Mouse (Mus musculus): ENCODE measurements at regions not wholly inside any gene's neighbourhood (a gene's known extent, or its start where the extent isn't known, plus 50 kb on each side); places are given as distances from the start of the nearest gene placed in this dataset.

DNA sequence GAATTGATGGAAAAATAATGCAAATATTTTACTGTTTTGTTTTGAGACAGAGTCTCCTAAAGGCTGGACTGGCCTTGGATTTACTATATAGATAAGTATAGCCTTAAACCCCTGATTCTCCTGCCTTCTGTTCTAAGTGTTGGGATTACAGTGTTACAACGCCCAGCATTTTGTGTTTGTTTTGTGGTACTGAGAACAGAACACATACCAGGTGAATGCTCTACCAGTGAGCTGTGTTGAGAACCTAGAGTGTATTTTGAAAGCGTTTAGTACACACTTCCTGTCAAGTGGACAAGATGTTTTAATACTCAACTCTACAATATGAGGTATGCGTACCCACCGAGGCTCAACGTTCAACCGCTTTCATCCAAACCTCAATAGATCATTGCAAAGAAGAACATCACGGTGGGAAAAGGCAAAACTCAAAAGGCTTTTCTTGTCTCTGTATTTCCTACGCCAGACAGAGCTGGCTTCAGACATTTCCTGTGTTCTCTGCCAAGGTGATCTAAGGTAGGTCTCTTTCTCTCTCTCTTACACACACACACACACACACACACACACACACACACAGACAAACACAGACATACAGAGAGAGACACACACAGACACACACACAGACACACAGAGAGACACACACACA lies 104.3 kb upstream of the Cpm start:
- WGBS: 87% methylated on average over 8 of the region's 8 CpGs
- H3K4me1 ChIP-seq (ENCODE audit: control insufficient read depth, insufficient read depth, low read length): no peaks in the 10 kb centered on the region
- no peaks in the 10 kb centered on the region for H3K36me3 ChIP-seq (ENCODE audit: control insufficient read depth, insufficient read depth, low read length)
- H3K4me3 ChIP-seq (ENCODE audit: low read depth, low read length): no peak overlapping the region
- no peaks in the 10 kb centered on the region for H3K9me3 ChIP-seq (ENCODE audit: control insufficient read depth, low read length)
- H3K27me3 ChIP-seq (ENCODE audit: control insufficient read depth, insufficient read depth, low read length): no peaks in the 10 kb centered on the region
- H3K27ac ChIP-seq (ENCODE audit: low read depth, low read length): no peak overlapping the region
- no peak for ATAC-seq (ENCODE audit: low read depth)
- no peak overlapping the region for H3K4me2 ChIP-seq (ENCODE audit: low read depth, low read length)
- no peak overlapping the region for H3K9ac ChIP-seq (replicated peaks; ENCODE audit: low read depth, low read length)

DNA sequence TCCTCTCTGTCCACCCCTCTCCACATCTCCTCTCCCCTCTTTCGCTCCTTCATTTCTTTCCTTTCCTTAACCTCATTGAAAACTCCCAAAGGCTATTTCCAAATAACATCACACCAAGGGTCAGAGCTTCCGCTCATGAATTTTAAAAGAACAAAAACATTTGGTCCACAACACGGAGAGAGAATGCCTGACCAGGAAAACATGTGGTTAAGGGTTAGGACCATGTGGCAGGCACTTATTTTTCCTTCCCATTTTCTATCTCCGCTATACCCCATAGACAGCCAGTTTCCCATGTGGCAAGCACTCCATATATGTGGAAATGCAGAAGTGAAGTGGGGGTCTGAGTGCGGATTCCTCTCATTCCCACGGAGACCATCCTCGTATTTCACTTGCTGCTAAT lies 105.2 kb upstream of the Cpm start:
- Histone ChIP-seq H3K9ac (replicated peaks; ENCODE audit: low read depth, low read length) (no peak overlapping the region), H3K4me1 (ENCODE audit: control insufficient read depth, insufficient read depth, low read length) (no peaks in the 10 kb centered on the region), H3K27ac (ENCODE audit: low read depth, low read length) (no peak overlapping the region), H3K4me2 (ENCODE audit: low read depth, low read length) (no peak overlapping the region), H3K27me3 (ENCODE audit: control insufficient read depth, insufficient read depth, low read length) (no peaks in the 10 kb centered on the region), H3K9me3 (ENCODE audit: control insufficient read depth, low read length) (no peaks in the 10 kb centered on the region), H3K4me3 (ENCODE audit: low read depth, low read length) (no peak overlapping the region), H3K36me3 (ENCODE audit: control insufficient read depth, insufficient read depth, low read length) (no peaks in the 10 kb centered on the region)
- ATAC-seq (ENCODE audit: low read depth): no peak
- 85% methylated on average over 7 of the region's 7 CpGs for WGBS

DNA sequence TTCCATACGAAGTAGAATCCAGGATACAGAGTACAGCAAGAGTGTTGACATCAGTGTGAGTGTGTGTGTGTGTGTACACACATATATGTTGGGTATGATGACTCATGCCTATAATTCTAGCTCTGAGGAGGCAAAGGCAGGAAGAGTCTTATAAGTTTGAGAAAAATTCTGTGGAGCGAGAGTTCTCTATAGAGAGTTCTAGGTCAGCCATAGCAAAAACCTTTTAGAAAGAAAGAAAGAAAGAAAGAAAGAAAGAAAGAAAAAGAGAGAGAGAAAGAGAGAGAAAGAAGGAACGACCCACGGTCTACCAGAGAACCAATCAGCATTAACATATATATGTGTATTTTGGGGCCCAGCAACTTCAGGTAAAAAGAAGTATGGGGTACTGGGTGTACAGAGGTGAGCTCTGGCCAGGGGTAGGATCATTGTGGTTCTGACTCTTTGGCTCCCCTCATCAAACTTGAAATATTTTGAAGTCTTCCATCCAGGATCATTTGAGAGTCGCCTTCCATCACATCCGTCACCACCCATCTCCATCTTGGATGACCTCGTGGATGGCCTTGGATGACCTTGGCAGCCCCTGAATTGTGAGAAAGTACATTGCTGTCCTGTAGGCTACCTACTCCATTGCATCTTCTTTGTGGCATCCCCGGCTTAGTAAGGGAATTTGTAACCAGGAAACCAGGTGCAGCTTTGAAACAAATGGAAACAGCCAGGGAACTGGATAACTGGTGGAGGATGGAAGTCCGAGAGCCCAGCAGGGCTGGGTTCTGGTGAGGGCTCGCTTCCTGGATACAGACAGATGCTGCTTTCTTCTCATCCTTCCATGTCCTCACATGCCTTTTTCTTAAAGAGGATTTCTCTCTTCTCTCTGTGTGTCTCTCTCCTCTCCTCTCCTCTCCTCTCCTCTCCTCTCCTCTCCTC lies 106.1 kb upstream of the Cpm start:
- 89% methylated on average over 10 of the region's 10 CpGs for WGBS
- Histone ChIP-seq H3K27me3 (ENCODE audit: control insufficient read depth, insufficient read depth, low read length) (no peaks in the 10 kb centered on the region), H3K9ac (replicated peaks; ENCODE audit: low read depth, low read length) (no peak overlapping the region), H3K36me3 (ENCODE audit: control insufficient read depth, insufficient read depth, low read length) (no peaks in the 10 kb centered on the region), H3K9me3 (ENCODE audit: control insufficient read depth, low read length) (no peaks in the 10 kb centered on the region), H3K27ac (ENCODE audit: low read depth, low read length) (no peak overlapping the region), H3K4me2 (ENCODE audit: low read depth, low read length) (no peak overlapping the region), H3K4me1 (ENCODE audit: control insufficient read depth, insufficient read depth, low read length) (no peaks in the 10 kb centered on the region), H3K4me3 (ENCODE audit: low read depth, low read length) (no peak overlapping the region)
- no peak for ATAC-seq (ENCODE audit: low read depth)

DNA sequence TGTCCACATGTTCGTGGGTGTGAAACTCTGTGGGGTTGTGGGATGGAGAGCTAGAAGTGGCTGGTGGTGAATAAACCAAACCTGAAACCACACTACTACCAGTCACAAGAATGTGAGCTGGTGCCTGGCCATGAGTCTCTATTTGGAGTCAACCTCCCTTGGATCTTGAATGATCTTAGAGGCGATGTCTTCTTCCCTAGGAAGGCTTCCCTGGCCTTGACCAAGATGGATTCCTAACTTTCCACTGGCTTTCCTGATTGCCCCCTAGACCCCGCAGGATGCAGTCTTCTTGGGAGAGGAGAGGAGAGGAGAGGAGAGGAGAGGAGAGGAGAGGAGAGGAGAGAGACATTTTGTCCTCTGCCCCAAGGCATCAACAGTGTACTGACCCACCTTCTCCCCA lies 106.9 kb upstream of the Cpm start:
- no peak overlapping the region for H3K9ac ChIP-seq (replicated peaks; ENCODE audit: low read depth, low read length)
- 87% methylated on average over 3 of the region's 3 CpGs for WGBS
- H3K4me1 ChIP-seq (ENCODE audit: control insufficient read depth, insufficient read depth, low read length): no peaks in the 10 kb centered on the region
- H3K9me3 ChIP-seq (ENCODE audit: control insufficient read depth, low read length): no peaks in the 10 kb centered on the region
- H3K27me3 ChIP-seq (ENCODE audit: control insufficient read depth, insufficient read depth, low read length): no peaks in the 10 kb centered on the region
- no peaks in the 10 kb centered on the region for H3K36me3 ChIP-seq (ENCODE audit: control insufficient read depth, insufficient read depth, low read length)
- no peak overlapping the region for H3K27ac ChIP-seq (ENCODE audit: low read depth, low read length)
- no peak for ATAC-seq (ENCODE audit: low read depth)
- no peak overlapping the region for H3K4me2 ChIP-seq (ENCODE audit: low read depth, low read length)
- H3K4me3 ChIP-seq (ENCODE audit: low read depth, low read length): no peak overlapping the region

DNA sequence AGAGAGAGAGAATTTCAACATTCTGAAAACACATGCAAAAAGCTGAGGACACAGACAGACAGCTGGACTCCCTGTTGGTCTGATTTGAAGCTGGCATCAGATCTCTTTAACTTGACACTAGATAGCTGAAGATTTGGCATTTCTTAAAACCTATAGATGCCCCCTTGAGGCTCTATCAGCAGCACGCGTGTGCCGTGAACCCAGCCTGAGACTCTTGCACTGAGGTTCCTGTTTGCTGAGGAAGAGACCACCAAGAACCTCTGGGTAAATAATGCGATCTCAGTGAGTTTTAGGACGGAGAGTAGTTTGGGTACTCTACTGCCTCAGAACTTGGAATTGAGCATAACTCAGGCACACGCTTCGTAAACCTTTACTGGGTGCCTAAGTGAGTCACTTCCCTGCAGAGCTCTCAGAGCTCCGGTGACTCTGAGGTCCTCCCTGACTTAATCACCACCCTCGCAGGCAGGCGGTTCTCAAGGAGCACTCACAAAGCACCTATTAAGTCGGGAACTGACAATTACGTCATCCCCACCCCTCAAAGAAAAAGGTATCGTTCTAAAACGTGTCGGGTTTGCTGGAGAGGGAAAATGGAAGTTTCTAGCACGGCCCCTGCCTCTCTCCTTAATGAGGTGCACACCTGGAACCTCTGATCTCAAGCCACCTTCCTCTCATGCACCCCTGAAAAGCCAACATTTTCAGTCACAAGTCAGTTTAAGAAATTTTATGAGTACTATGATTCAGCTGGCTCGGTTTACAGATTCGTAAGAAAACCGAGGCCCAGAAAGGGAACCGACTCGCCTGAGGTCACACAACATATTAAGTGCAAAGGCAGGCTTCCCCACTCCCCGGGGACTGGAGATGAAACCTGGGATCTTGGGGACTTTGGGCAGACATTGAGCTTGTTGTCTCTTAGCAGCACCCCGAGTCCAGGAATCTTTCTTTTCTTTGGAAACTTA lies 107.7 kb upstream of the Cpm start:
- Histone ChIP-seq H3K36me3 (ENCODE audit: control insufficient read depth, insufficient read depth, low read length) (no peaks in the 10 kb centered on the region), H3K9me3 (ENCODE audit: control insufficient read depth, low read length) (no peaks in the 10 kb centered on the region), H3K4me2 (ENCODE audit: low read depth, low read length) (no peak overlapping the region), H3K27me3 (ENCODE audit: control insufficient read depth, insufficient read depth, low read length) (no peaks in the 10 kb centered on the region), H3K9ac (replicated peaks; ENCODE audit: low read depth, low read length) (no peak overlapping the region), H3K27ac (ENCODE audit: low read depth, low read length) (no peak overlapping the region), H3K4me1 (ENCODE audit: control insufficient read depth, insufficient read depth, low read length) (no peaks in the 10 kb centered on the region), H3K4me3 (ENCODE audit: low read depth, low read length) (no peak overlapping the region)
- WGBS: 65% methylated on average over 23 of the region's 23 CpGs
- no peak for ATAC-seq (ENCODE audit: low read depth)

DNA sequence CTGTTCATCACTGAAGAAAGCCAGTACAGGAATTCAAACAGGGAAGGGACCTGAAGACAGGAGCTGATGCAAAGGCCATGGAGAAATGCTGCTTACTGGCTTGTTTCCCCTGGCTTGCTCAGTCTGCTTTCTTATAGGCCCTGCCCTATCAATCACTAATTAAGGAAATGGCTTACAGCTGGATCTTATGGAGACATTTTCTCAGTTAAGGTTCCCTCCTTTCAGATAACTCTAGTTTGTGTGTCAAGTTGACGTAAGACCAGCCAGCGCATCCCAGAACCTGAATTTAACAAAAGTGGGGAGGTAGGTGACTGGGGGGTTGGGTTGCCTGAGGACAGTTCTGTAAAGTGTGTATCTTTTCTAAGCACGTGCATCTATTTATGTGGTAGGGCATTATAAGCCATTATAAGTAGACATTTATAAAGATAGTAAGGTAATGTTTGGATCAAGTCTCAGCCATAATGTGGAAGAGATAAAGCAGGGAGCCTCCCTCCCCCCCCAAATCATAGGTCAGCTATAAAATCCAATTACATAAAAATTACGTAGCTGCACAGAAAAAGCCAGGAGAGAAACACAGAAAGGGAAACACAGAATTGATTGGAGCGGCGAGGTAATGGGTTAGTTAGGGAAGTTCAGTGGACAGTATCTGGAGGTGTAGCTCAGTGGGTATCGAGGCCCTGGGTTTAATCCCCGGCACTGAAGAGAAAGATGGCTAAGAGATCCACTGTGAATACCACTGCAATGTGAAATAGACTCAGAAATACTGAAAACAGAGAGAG lies 108.6 kb upstream of the Cpm start:
- 92% methylated on average over 8 of the region's 8 CpGs for WGBS
- Histone ChIP-seq H3K4me2 (ENCODE audit: low read depth, low read length) (no peak overlapping the region), H3K4me1 (ENCODE audit: control insufficient read depth, insufficient read depth, low read length) (no peaks in the 10 kb centered on the region), H3K9ac (replicated peaks; ENCODE audit: low read depth, low read length) (no peak overlapping the region), H3K36me3 (ENCODE audit: control insufficient read depth, insufficient read depth, low read length) (no peaks in the 10 kb centered on the region), H3K4me3 (ENCODE audit: low read depth, low read length) (no peak overlapping the region), H3K27me3 (ENCODE audit: control insufficient read depth, insufficient read depth, low read length) (no peaks in the 10 kb centered on the region), H3K27ac (ENCODE audit: low read depth, low read length) (no peak overlapping the region), H3K9me3 (ENCODE audit: control insufficient read depth, low read length) (no peaks in the 10 kb centered on the region)
- no peak for ATAC-seq (ENCODE audit: low read depth)

DNA sequence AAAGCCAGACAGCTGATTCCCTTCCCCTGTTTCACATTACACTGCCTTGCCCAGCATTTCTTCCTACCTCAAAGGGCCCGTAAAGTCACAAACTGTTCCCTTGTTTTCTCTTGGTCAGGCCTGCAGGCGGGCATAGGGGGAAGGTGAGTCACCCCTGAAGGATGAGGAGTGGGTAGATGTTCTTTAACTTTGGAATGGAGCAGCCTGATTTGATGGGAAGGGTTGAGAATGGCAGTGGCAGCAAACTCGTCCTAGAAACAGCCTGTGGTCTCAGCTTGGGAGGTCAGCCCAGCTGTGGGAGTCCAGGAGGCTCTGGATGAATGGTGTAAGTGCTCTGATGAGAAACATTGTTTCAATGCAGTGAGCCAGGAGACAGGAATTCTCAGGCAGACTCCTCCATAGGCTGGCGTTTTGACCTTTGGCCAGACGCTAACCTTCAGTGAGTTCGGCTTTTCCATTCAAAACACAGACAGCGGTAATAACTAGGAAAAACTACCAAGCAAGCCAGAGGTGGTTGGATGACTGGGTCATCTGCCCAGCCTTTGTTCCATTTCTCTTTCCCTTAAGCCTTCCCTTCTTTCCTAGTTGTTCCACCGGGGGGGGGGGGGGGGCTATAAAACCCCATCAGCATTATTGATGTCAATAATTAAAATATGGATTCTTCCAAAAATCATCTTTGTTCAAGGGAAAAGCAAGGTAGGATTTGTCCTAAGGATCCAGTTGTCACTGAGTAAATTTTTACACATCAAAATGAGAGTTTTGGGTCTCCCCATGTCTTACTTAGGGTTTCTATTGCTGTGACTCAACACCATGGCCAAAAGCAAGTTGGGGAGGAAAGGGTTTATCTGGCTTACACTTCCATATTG lies 109.4 kb upstream of the Cpm start:
- H3K27me3 ChIP-seq (ENCODE audit: control insufficient read depth, insufficient read depth, low read length): no peaks in the 10 kb centered on the region
- no peaks in the 10 kb centered on the region for H3K4me1 ChIP-seq (ENCODE audit: control insufficient read depth, insufficient read depth, low read length)
- no peak overlapping the region for H3K27ac ChIP-seq (ENCODE audit: low read depth, low read length)
- H3K4me3 ChIP-seq (ENCODE audit: low read depth, low read length): no peak overlapping the region
- no peaks in the 10 kb centered on the region for H3K36me3 ChIP-seq (ENCODE audit: control insufficient read depth, insufficient read depth, low read length)
- ATAC-seq (ENCODE audit: low read depth): no peak
- WGBS: 26% methylated on average over 8 of the region's 8 CpGs
- H3K4me2 ChIP-seq (ENCODE audit: low read depth, low read length): no peak overlapping the region
- no peak overlapping the region for H3K9ac ChIP-seq (replicated peaks; ENCODE audit: low read depth, low read length)
- H3K9me3 ChIP-seq (ENCODE audit: control insufficient read depth, low read length): no peaks in the 10 kb centered on the region

All from neural tube, embryonic 14.5 days (tissue).